Mouse (Mus musculus) WW6 (cell line): Measurements from ENCODE around the gene Gal.

Experiments used
- DNase-seq: peaks from one replicate; pipeline ENCODE4 v3.0.0-alpha.2; 2013; ENCODE audit warnings: low read depth, low spot score

Gene Gal

GRCm38 (mm10) chr19:3414268-3414733 lies at the start of gene Gal:
Gene Gal, minus strand, starts transcription at chr19:3414544.
- no peak for DNase-seq

GRCm38 (mm10) chr19:3459986-3460385 lies 45.6 kb upstream of the Gal start:
- no peak for DNase-seq

GRCm38 (mm10) chr19:3458331-3459099 lies 44.2 kb upstream of the Gal start:
- no peak for DNase-seq

- no peak for DNase-seq
These were observed 43.4 kb upstream of the Gal start for GRCm38 (mm10) chr19:3457700-3458099.

- DNase-seq: no peak
These were observed 37.3 kb upstream of the Gal start for GRCm38 (mm10) chr19:3451649-3452048.

GRCm38 (mm10) chr19:3451170-3451569 lies 36.8 kb upstream of the Gal start:
- DNase-seq: peak; percentile 40

- DNase-seq: no peak
These were observed 36.4 kb upstream of the Gal start for GRCm38 (mm10) chr19:3450714-3451113.

GRCm38 (mm10) chr19:3449248-3449647 lies 34.9 kb upstream of the Gal start:
- no peak for DNase-seq

- no peak for DNase-seq
These were observed 33.0 kb upstream of the Gal start for GRCm38 (mm10) chr19:3447348-3447747.

GRCm38 (mm10) chr19:3441092-3441491 lies 26.7 kb upstream of the Gal start:
- DNase-seq: no peak

GRCm38 (mm10) chr19:3440667-3441066 lies 26.3 kb upstream of the Gal start:
- no peak for DNase-seq

- DNase-seq: no peak
These were observed 23.6 kb upstream of the Gal start for GRCm38 (mm10) chr19:3437980-3438379.

- DNase-seq: peak; percentile 53
These were observed 22.5 kb upstream of the Gal start for GRCm38 (mm10) chr19:3436840-3437239.

GRCm38 (mm10) chr19:3435824-3436223 lies 21.5 kb upstream of the Gal start:
- no peak for DNase-seq

GRCm38 (mm10) chr19:3434641-3435040 lies 20.3 kb upstream of the Gal start:
- DNase-seq: no peak

GRCm38 (mm10) chr19:3434124-3434523 lies 19.8 kb upstream of the Gal start:
- DNase-seq: no peak

GRCm38 (mm10) chr19:3431969-3432368 lies 17.6 kb upstream of the Gal start:
- no peak for DNase-seq

- DNase-seq: no peak
These were observed 16.7 kb upstream of the Gal start for GRCm38 (mm10) chr19:3431066-3431465.

- DNase-seq: no peak
These were observed 14.9 kb upstream of the Gal start for GRCm38 (mm10) chr19:3429156-3429816.

- no peak for DNase-seq
These were observed 13.9 kb upstream of the Gal start for GRCm38 (mm10) chr19:3428057-3428830.

GRCm38 (mm10) chr19:3424214-3424613 lies 9.9 kb upstream of the Gal start:
- DNase-seq: no peak

- no peak for DNase-seq
These were observed 8.6 kb upstream of the Gal start for GRCm38 (mm10) chr19:3422981-3423380.
